In the genomic region with DNA sequence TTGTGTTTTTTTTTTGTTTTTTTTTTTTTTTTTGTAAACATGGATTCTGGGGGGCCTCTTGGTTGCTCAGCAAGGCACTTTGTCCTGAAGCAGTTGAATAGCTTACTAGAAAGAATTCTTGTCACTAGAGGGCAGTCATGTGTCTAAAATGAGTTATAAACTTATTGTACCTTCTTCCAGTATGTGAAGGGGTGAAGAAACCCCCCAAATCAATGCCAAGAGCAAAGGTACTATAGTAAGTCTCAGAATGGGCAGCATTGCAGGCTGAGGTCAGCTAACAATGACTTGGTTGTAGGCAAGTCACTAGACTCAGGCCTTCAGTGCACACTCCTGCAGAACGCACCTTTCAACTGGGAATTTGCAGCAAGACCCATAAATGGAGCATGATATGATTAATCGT, we compare ENCODE assay signal across 8 mouse cellular contexts. TPM values are rescaled to one million over a fixed set of nuclear protein-coding genes. Genes with fewer than 3 reads are reported as not detected.
A peak's percentile ranks its signal among the peaks of the same experiment; 100 is the strongest.
DNase-seq lines count a peak whose midpoint lies in the region; ATAC-seq and TF ChIP-seq lines count a peak whose summit lies in the region.

No protein-coding gene starts in this region.

- peaks cover 29% of the 10 kb centered on the region for H3K36me3 ChIP-seq in liver, adult 2 months (ENCODE audit: control insufficient read depth, insufficient read depth, low read length)
- peaks cover 37% of the 10 kb centered on the region for H3K36me3 ChIP-seq in liver, embryonic 12.5 days
- H3K36me3 ChIP-seq in embryonic facial prominence, embryonic 14.5 days (ENCODE audit: control insufficient read depth, insufficient read depth, low read length) = peaks cover 35% of the 10 kb centered on the region
- H3K36me3 ChIP-seq in midbrain, embryonic 15.5 days (replicated peaks) = peaks cover 15% of the 10 kb centered on the region

- H3K27me3 ChIP-seq in liver, adult 2 months (ENCODE audit: control insufficient read depth, insufficient read depth, low read length) = no peaks in the 10 kb centered on the region
- no peaks in the 10 kb centered on the region for H3K27me3 ChIP-seq in liver, embryonic 12.5 days (replicated peaks)
- H3K27me3 ChIP-seq in embryonic facial prominence, embryonic 14.5 days (replicated peaks; ENCODE audit: control insufficient read depth, insufficient read depth, low read length) = no peaks in the 10 kb centered on the region
- H3K27me3 ChIP-seq in midbrain, embryonic 15.5 days (replicated peaks) = no peaks in the 10 kb centered on the region

- peak; percentile 73 for DNase-seq in cerebellum, adult 9-10 months
- DNase-seq in cerebellum, postnatal 25 days = no peak
- peak; percentile 61 for DNase-seq in liver, adult 2 months (ENCODE audit: extremely low read depth, low read depth, low spot score)
- DNase-seq in embryonic facial prominence, embryonic 14.5 days (ENCODE audit: low spot score) = peak; percentile 88
- DNase-seq in right cerebral cortex, postnatal 25 days = no peak
- DNase-seq in adrenal gland, postnatal 4 days (ENCODE audit: low spot score in 2 of 2) = no peak

- 77% methylated on average over 2 of the region's 2 CpGs for WGBS in liver, adult 2 months
- 87% methylated on average over 2 of the region's 2 CpGs for WGBS in liver, embryonic 12.5 days (ENCODE audit: insufficient replicate concordance)
- WGBS in embryonic facial prominence, embryonic 14.5 days = 90% methylated on average over 2 of the region's 2 CpGs
- WGBS in midbrain, embryonic 15.5 days = 93% methylated on average over 2 of the region's 2 CpGs

- no peak overlapping the region for H3K9ac ChIP-seq in liver, adult 2 months (ENCODE audit: low read depth, low read length)
- H3K9ac ChIP-seq in liver, embryonic 12.5 days = no peak overlapping the region
- no peak overlapping the region for H3K9ac ChIP-seq in embryonic facial prominence, embryonic 14.5 days (ENCODE audit: low read depth, low read length)
- no peak overlapping the region for H3K9ac ChIP-seq in midbrain, embryonic 15.5 days

- no peaks in the 10 kb centered on the region for H3K9me3 ChIP-seq in liver, embryonic 12.5 days (replicated peaks)
- H3K9me3 ChIP-seq in embryonic facial prominence, embryonic 14.5 days (ENCODE audit: control insufficient read depth, low read length) = no peaks in the 10 kb centered on the region
- no peaks in the 10 kb centered on the region for H3K9me3 ChIP-seq in midbrain, embryonic 15.5 days

- no peak for TF ChIP-seq POLR2A in liver, adult 2 months (IDR thresholded peaks at IDR 0.05; ENCODE audit: extremely low read depth, insufficient read depth, low read length)

- no peak overlapping the region for H3K4me2 ChIP-seq in liver, embryonic 12.5 days
- H3K4me2 ChIP-seq in embryonic facial prominence, embryonic 14.5 days (ENCODE audit: low read depth, low read length) = no peak overlapping the region
- H3K4me2 ChIP-seq in midbrain, embryonic 15.5 days = no peak overlapping the region

- no peak for ATAC-seq in liver, embryonic 12.5 days
- ATAC-seq in embryonic facial prominence, embryonic 14.5 days (ENCODE audit: low read depth) = peak; percentile 47; the same call in 1 of the 2 replicates
- ATAC-seq in midbrain, embryonic 15.5 days (replicated peaks) = peak; percentile 25; the same call in 1 of the 2 replicates

- no peaks in the 10 kb centered on the region for H3K79me2 ChIP-seq in liver, adult 2 months (ENCODE audit: control insufficient read depth, insufficient read depth, low read length)

- peak; percentile 43 for TF ChIP-seq CTCF in liver, adult 2 months (IDR thresholded peaks at IDR 0.05; ENCODE audit: low read depth, low read length)

- no peak overlapping the region for H3K27ac ChIP-seq in liver, adult 2 months (replicated peaks; ENCODE audit: insufficient read depth, low read depth, low read length)
- no peak overlapping the region for H3K27ac ChIP-seq in liver, embryonic 12.5 days
- H3K27ac ChIP-seq in embryonic facial prominence, embryonic 14.5 days (replicated peaks; ENCODE audit: low read depth, low read length) = no peak overlapping the region
- no peak overlapping the region for H3K27ac ChIP-seq in midbrain, embryonic 15.5 days

- H3K4me3 ChIP-seq in liver, adult 2 months (ENCODE audit: insufficient read depth, low read depth, low read length) = no peak overlapping the region
- no peak overlapping the region for H3K4me3 ChIP-seq in liver, embryonic 12.5 days
- no peak overlapping the region for H3K4me3 ChIP-seq in embryonic facial prominence, embryonic 14.5 days (ENCODE audit: low read depth, low read length)
- H3K4me3 ChIP-seq in midbrain, embryonic 15.5 days = no peak overlapping the region

- H3K4me1 ChIP-seq in liver, adult 2 months (ENCODE audit: control insufficient read depth, insufficient read depth, low read length) = peaks cover 16% of the 10 kb centered on the region
- H3K4me1 ChIP-seq in liver, embryonic 12.5 days = peaks cover 20% of the 10 kb centered on the region
- no peaks in the 10 kb centered on the region for H3K4me1 ChIP-seq in embryonic facial prominence, embryonic 14.5 days (ENCODE audit: control insufficient read depth, insufficient read depth, low read length)
- peaks cover under 1% of the 10 kb centered on the region; the same call in 1 of the 2 replicates for H3K4me1 ChIP-seq in midbrain, embryonic 15.5 days

RNA-seq across cellular contexts. Expression of a gene that starts 5.4 kb away (rescaled TPM):
- total RNA-seq in liver, adult 2 months (2014; rRNA removed) = 13.6 and 18.4 TPM in 2 replicates
- 14.1 and 17.5 TPM in 2 replicates for polyA plus RNA-seq in liver, adult 2 months (2012; rRNA removed)
- polyA plus RNA-seq in liver, embryonic 12.5 days (2016; fragmentation: Nextera tagmentation; extraction: Ambion mirVana) = 11.9 and 13.3 TPM in 2 replicates
- polyA plus RNA-seq in embryonic facial prominence, embryonic 14.5 days (2014; fragmentation: Nextera tagmentation; extraction: Ambion mirVana) = 37.6 and 38.9 TPM in 2 replicates
- polyA plus RNA-seq in midbrain, embryonic 15.5 days (2015; fragmentation: Nextera tagmentation; extraction: Ambion mirVana) = 66.0 and 67.5 TPM in 2 replicates
- total RNA-seq in adrenal gland, postnatal 4 days (2021) = 10 to 100 TPM; 33.2 to 37.1 TPM

RNA-seq across cellular contexts. Expression of a gene that starts 12.4 kb away (rescaled TPM):
- total RNA-seq in liver, adult 2 months (2014; rRNA removed) = 18.8 and 19.5 TPM in 2 replicates
- polyA plus RNA-seq in liver, adult 2 months (2012; rRNA removed) = 5.4 and 6.9 TPM in 2 replicates
- 41.7 and 45.2 TPM in 2 replicates for polyA plus RNA-seq in liver, embryonic 12.5 days (2016; fragmentation: Nextera tagmentation; extraction: Ambion mirVana)
- 48.5 and 52.6 TPM in 2 replicates for polyA plus RNA-seq in embryonic facial prominence, embryonic 14.5 days (2014; fragmentation: Nextera tagmentation; extraction: Ambion mirVana)
- polyA plus RNA-seq in midbrain, embryonic 15.5 days (2015; fragmentation: Nextera tagmentation; extraction: Ambion mirVana) = 43.8 and 46.3 TPM in 2 replicates
- 10 to 100 TPM; 25.8 to 37.4 TPM for total RNA-seq in adrenal gland, postnatal 4 days (2021)

Comparison
In these comparisons a context has a peak if more than half of its experiments do, and no peak if none do; other contexts are left out.
1. DNase-seq: peak in cerebellum, adult 9-10 months (single experiment), liver, adult 2 months (single experiment) and embryonic facial prominence, embryonic 14.5 days (single experiment); none in cerebellum, postnatal 25 days (0 of 2), right cerebral cortex, postnatal 25 days (single experiment) and adrenal gland, postnatal 4 days (0 of 2).